Comparison of ENCODE assay signal across 19 mouse cellular contexts in the genomic region with DNA sequence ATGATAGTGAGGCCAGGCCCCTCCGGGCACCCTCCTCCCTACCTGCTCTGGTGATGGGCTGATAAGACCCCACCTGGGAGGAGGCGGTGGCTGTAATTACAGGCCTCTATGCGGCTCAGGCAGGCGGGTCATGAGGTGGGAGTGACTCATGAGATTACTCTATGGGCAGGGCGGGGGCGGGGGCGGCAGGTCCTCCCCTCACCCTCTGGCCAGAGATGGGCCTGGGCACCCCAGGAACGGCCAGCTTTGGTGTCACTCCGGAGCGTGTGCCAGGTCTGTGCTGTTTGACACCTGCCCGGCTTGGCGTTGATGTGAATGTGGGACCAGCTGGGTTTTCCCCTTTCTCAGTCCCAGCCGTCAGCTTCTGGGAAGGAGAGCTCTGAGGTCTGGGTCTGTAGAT. TPM values are rescaled to one million over a fixed set of nuclear protein-coding genes. Genes with fewer than 3 reads are reported as not detected.
A peak's percentile ranks its signal among the peaks of the same experiment; 100 is the strongest.
DNase-seq lines count a peak whose midpoint lies in the region; ATAC-seq lines count a peak whose summit lies in the region.
"Had no signal": no experiment of that assay in that cellular context is flagged by ENCODE, and none has a peak within 500 bp of the region (broad histone marks: within the 10 kb centered on the region; RNA-seq: fewer than 3 reads in every experiment).

No protein-coding gene starts in this region.

- no peak overlapping the region for H3K9ac ChIP-seq in forebrain, embryonic 12.5 days
- no peak overlapping the region for H3K9ac ChIP-seq in limb, embryonic 15.5 days
- H3K9ac ChIP-seq: midbrain, embryonic 12.5 days had no signal

- no peaks in the 10 kb centered on the region for H3K36me3 ChIP-seq in forebrain, embryonic 10.5 days (replicated peaks)
- no peaks in the 10 kb centered on the region for H3K36me3 ChIP-seq in forebrain, embryonic 12.5 days (replicated peaks)
- H3K36me3 ChIP-seq in limb, embryonic 15.5 days: no peaks in the 10 kb centered on the region
- H3K36me3 ChIP-seq in limb, embryonic 10.5 days: no peaks in the 10 kb centered on the region
- H3K36me3 ChIP-seq: hindbrain, embryonic 10.5 days; midbrain, embryonic 12.5 days had no signal

- ATAC-seq in forebrain, embryonic 12.5 days (ENCODE audit: low FRiP score): no peak
- ATAC-seq in limb, embryonic 15.5 days (ENCODE audit: insufficient number of reproducible peaks, low FRiP score, low TSS enrichment, low read depth): no peak
- ATAC-seq in megakaryocyte, adult 5-6 weeks (ENCODE audit: poor library complexity, severe bottlenecking): no peak
- ATAC-seq: forebrain, embryonic 16.5 days; hindbrain, postnatal 0 days; lung, postnatal 0 days had no signal

- H3K4me2 ChIP-seq in forebrain, embryonic 12.5 days: no peak overlapping the region
- H3K4me2 ChIP-seq in limb, embryonic 15.5 days: no peak overlapping the region
- H3K4me2 ChIP-seq: midbrain, embryonic 12.5 days had no signal

- 65% methylated on average over 13 of the region's 13 CpGs for WGBS in forebrain, embryonic 10.5 days
- 75% methylated on average over 13 of the region's 13 CpGs for WGBS in forebrain, embryonic 12.5 days
- 59% methylated on average over 13 of the region's 13 CpGs for WGBS in limb, embryonic 15.5 days
- 52% methylated on average over 13 of the region's 13 CpGs for WGBS in limb, embryonic 10.5 days

- H3K9me3 ChIP-seq in forebrain, embryonic 10.5 days: no peaks in the 10 kb centered on the region
- H3K9me3 ChIP-seq in forebrain, embryonic 12.5 days: no peaks in the 10 kb centered on the region
- H3K9me3 ChIP-seq in limb, embryonic 15.5 days: no peaks in the 10 kb centered on the region
- no peaks in the 10 kb centered on the region for H3K9me3 ChIP-seq in limb, embryonic 10.5 days (replicated peaks)
- H3K9me3 ChIP-seq: hindbrain, embryonic 10.5 days; midbrain, embryonic 12.5 days had no signal

- intact Hi-C loops in gastrocnemius, postnatal 14 days (cut with DNase I; ENCODE audit: low total_unique reads): no loop called here

- H3K27ac ChIP-seq in forebrain, embryonic 10.5 days: peak overlapping the region; percentile 40; the same call in 1 of the 2 replicates
- no peak overlapping the region for H3K27ac ChIP-seq in forebrain, embryonic 12.5 days
- peak overlapping the region; percentile 4; the same call in 1 of the 2 replicates for H3K27ac ChIP-seq in limb, embryonic 15.5 days
- no peak overlapping the region for H3K27ac ChIP-seq in limb, embryonic 10.5 days
- H3K27ac ChIP-seq: hindbrain, postnatal 0 days; midbrain, embryonic 12.5 days had no signal

- H3K4me1 ChIP-seq in forebrain, embryonic 10.5 days: peaks cover 17% of the 10 kb centered on the region
- peaks cover 6% of the 10 kb centered on the region; the same call in 1 of the 2 replicates for H3K4me1 ChIP-seq in forebrain, embryonic 12.5 days
- H3K4me1 ChIP-seq in limb, embryonic 15.5 days: peaks cover 50% of the 10 kb centered on the region
- H3K4me1 ChIP-seq in limb, embryonic 10.5 days: peaks cover 17% of the 10 kb centered on the region
- H3K4me1 ChIP-seq: midbrain, embryonic 12.5 days had no signal

- H3K27me3 ChIP-seq in forebrain, embryonic 10.5 days (ENCODE audit: poor library complexity, severe bottlenecking): no peaks in the 10 kb centered on the region
- H3K27me3 ChIP-seq in forebrain, embryonic 12.5 days: peaks cover 3% of the 10 kb centered on the region; the same call in 1 of the 2 replicates
- no peaks in the 10 kb centered on the region for H3K27me3 ChIP-seq in limb, embryonic 15.5 days
- H3K27me3 ChIP-seq in limb, embryonic 10.5 days (ENCODE audit: low read depth, poor library complexity, severe bottlenecking): peaks cover 9% of the 10 kb centered on the region; the same call in 1 of the 2 replicates

- no peak overlapping the region for H3K4me3 ChIP-seq in forebrain, embryonic 10.5 days
- H3K4me3 ChIP-seq in forebrain, embryonic 12.5 days (replicated peaks): no peak overlapping the region
- H3K4me3 ChIP-seq in limb, embryonic 15.5 days: no peak overlapping the region
- H3K4me3 ChIP-seq in limb, embryonic 10.5 days: no peak overlapping the region
- H3K4me3 ChIP-seq: hindbrain, embryonic 10.5 days; midbrain, embryonic 12.5 days had no signal

- DNase-seq in forebrain, embryonic 10.5 days (ENCODE audit: extremely low spot score, low spot score): no peak
- no peak for DNase-seq in limb, embryonic 10.5 days (ENCODE audit: low spot score)
- peak; percentile 57 for DNase-seq in gastrocnemius, postnatal 14 days
- no peak for DNase-seq in adrenal gland, postnatal 14 days
- DNase-seq in urinary bladder, postnatal 36 days (ENCODE audit: low spot score in 2 of 2): no peak
- DNase-seq: adrenal gland, postnatal 10 days; B cell, adult 2 months; cerebellum, adult 18-20 months; kidney, adult 9 months; right cerebral cortex, postnatal 4 days; thymus, adult 2 months had no signal

RNA-seq across cellular contexts. Expression of gene Tmem189, which starts 41.5 kb away (rescaled TPM):
- polyA plus RNA-seq in forebrain, embryonic 10.5 days (2016; fragmentation: Nextera tagmentation; extraction: Ambion mirVana): 31.5 and 34.2 TPM in 2 replicates
- polyA plus RNA-seq in forebrain, embryonic 12.5 days (2016; fragmentation: Nextera tagmentation; extraction: Ambion mirVana): 31.2 and 34.5 TPM in 2 replicates
- polyA plus RNA-seq in limb, embryonic 15.5 days (2015; fragmentation: Nextera tagmentation; extraction: Ambion mirVana): 36.2 and 40.1 TPM in 2 replicates
- polyA plus RNA-seq in limb, embryonic 10.5 days (2016; fragmentation: Nextera tagmentation; extraction: Ambion mirVana): 41.9 and 43.2 TPM in 2 replicates
- total RNA-seq in gastrocnemius, postnatal 14 days (2021): 10 to 100 TPM; 18.1 to 22.8 TPM
- total RNA-seq in adrenal gland, postnatal 14 days (2021): 30.7 and 37.5 TPM in 2 replicates
- total RNA-seq in megakaryocyte, adult 5-6 weeks (2015): 25.1 and 35.7 TPM in 2 replicates
- 40.6 and 43.1 TPM in 2 replicates for total RNA-seq in megakaryocyte, adult 5-6 weeks (2017)

RNA-seq across cellular contexts. Expression of gene Cebpb, which starts 42.4 kb away (rescaled TPM):
- 0.33 and 0.44 TPM in 2 replicates for polyA plus RNA-seq in forebrain, embryonic 10.5 days (2016; fragmentation: Nextera tagmentation; extraction: Ambion mirVana)
- polyA plus RNA-seq in forebrain, embryonic 12.5 days (2016; fragmentation: Nextera tagmentation; extraction: Ambion mirVana): 0.95 and 1.5 TPM in 2 replicates
- polyA plus RNA-seq in limb, embryonic 15.5 days (2015; fragmentation: Nextera tagmentation; extraction: Ambion mirVana): 20.5 and 25.0 TPM in 2 replicates
- polyA plus RNA-seq in limb, embryonic 10.5 days (2016; fragmentation: Nextera tagmentation; extraction: Ambion mirVana): 1.2 and 2.2 TPM in 2 replicates
- total RNA-seq in gastrocnemius, postnatal 14 days (2021): 100 to 1,000 TPM in 1 of 2 experiments, 10 to 100 TPM in 1; 66.9 to 120 TPM
- 358 and 403 TPM in 2 replicates for total RNA-seq in adrenal gland, postnatal 14 days (2021)
- total RNA-seq in megakaryocyte, adult 5-6 weeks (2015): 79.3 and 125 TPM in 2 replicates
- total RNA-seq in megakaryocyte, adult 5-6 weeks (2017): 55.5 and 59.5 TPM in 2 replicates

Comparison
In these comparisons a context has a peak if more than half of its experiments do, and no peak if none do; other contexts are left out.
1. H3K27ac ChIP-seq: peak in forebrain, embryonic 10.5 days (single experiment) and limb, embryonic 15.5 days (single experiment); none in forebrain, embryonic 12.5 days (single experiment) and limb, embryonic 10.5 days (single experiment).